In genomic region chr10:67050766-67051165, GRCm38 (mm10) we compare ENCODE assay signal across 18 mouse cellular contexts. TPM values are rescaled to one million over a fixed set of nuclear protein-coding genes. Genes with fewer than 3 reads are reported as not detected.
DNase-seq lines count a peak whose midpoint lies in the region; ATAC-seq and TF ChIP-seq lines count a peak whose summit lies in the region.
"Had no signal": no experiment of that assay in that cellular context is flagged by ENCODE, and none has a peak within 500 bp of the region (broad histone marks: within the 10 kb centered on the region; RNA-seq: fewer than 3 reads in every experiment).

No protein-coding gene starts in this region.

- no peak for TF ChIP-seq CTCF in layer of hippocampus, adult 2 months (conservative IDR thresholded peaks at IDR 0.05)
- TF ChIP-seq CTCF in stomach, postnatal 0 days (IDR thresholded peaks at IDR 0.05; ENCODE audit: low read depth), result no peak

- no peak for DNase-seq in layer of hippocampus, adult 2 months (ENCODE audit: low spot score in 2 of 2)
- DNase-seq in layer of hippocampus, postnatal 10 days (ENCODE audit: low spot score in 2 of 2), result no peak
- DNase-seq in stomach, postnatal 0 days (ENCODE audit: low spot score), result no peak
- DNase-seq: cerebellum, postnatal 14 days; liver, postnatal 0 days; lung, postnatal 14 days; right cerebral cortex, postnatal 14 days; thymus, postnatal 25 days had no signal

- H3K9me3 ChIP-seq in forebrain, embryonic 13.5 days (replicated peaks), result no peaks in the 10 kb centered on the region
- no peaks in the 10 kb centered on the region for H3K9me3 ChIP-seq in forebrain, embryonic 16.5 days (ENCODE audit: control insufficient read depth, low read length)
- H3K9me3 ChIP-seq in hindbrain, embryonic 15.5 days, result no peaks in the 10 kb centered on the region
- no peaks in the 10 kb centered on the region for H3K9me3 ChIP-seq in hindbrain, embryonic 12.5 days (replicated peaks)
- H3K9me3 ChIP-seq in stomach, postnatal 0 days (ENCODE audit: control insufficient read depth, low read length), result no peaks in the 10 kb centered on the region
- H3K9me3 ChIP-seq: neural tube, embryonic 13.5 days had no signal

- H3K27ac ChIP-seq in forebrain, embryonic 13.5 days, result no peak overlapping the region; the same call in 1 of the 2 replicates
- H3K27ac ChIP-seq in forebrain, embryonic 16.5 days (ENCODE audit: low read length), result no peak overlapping the region
- H3K27ac ChIP-seq in hindbrain, embryonic 15.5 days (replicated peaks), result peak overlapping the region; percentile 21; the same call in 1 of the 2 replicates
- H3K27ac ChIP-seq in hindbrain, embryonic 12.5 days, result no peak overlapping the region
- H3K27ac ChIP-seq in layer of hippocampus, adult 2 months, result peak overlapping the region; percentile 82
- peak overlapping the region; percentile 83 for H3K27ac ChIP-seq in brown adipose tissue, adult 24 weeks (replicated peaks; ENCODE audit: low read depth, low read length)
- H3K27ac ChIP-seq in stomach, postnatal 0 days (replicated peaks), result no peak overlapping the region
- H3K27ac ChIP-seq: neural tube, embryonic 13.5 days had no signal

- TF ChIP-seq EP300 in stomach, postnatal 0 days (optimal IDR thresholded peaks at IDR 0.05), result no peak

- H3K4me1 ChIP-seq in forebrain, embryonic 13.5 days, result peaks cover 35% of the 10 kb centered on the region
- H3K4me1 ChIP-seq in forebrain, embryonic 16.5 days (replicated peaks; ENCODE audit: control insufficient read depth, insufficient read depth, low read length), result peaks cover 21% of the 10 kb centered on the region
- peaks cover 19% of the 10 kb centered on the region for H3K4me1 ChIP-seq in hindbrain, embryonic 15.5 days (replicated peaks)
- peaks cover 14% of the 10 kb centered on the region for H3K4me1 ChIP-seq in hindbrain, embryonic 12.5 days
- H3K4me1 ChIP-seq in brown adipose tissue, adult 24 weeks (ENCODE audit: control insufficient read depth, insufficient read depth, insufficient read length, low read length), result peaks cover 47% of the 10 kb centered on the region
- peaks cover 5% of the 10 kb centered on the region; the same call in 1 of the 2 replicates for H3K4me1 ChIP-seq in stomach, postnatal 0 days (replicated peaks; ENCODE audit: control insufficient read depth, insufficient read depth)

- no peak overlapping the region for H3K4me2 ChIP-seq in forebrain, embryonic 13.5 days
- H3K4me2 ChIP-seq in forebrain, embryonic 16.5 days (ENCODE audit: low read length), result no peak overlapping the region
- no peak overlapping the region for H3K4me2 ChIP-seq in hindbrain, embryonic 15.5 days
- H3K4me2 ChIP-seq in hindbrain, embryonic 12.5 days (replicated peaks), result no peak overlapping the region
- no peak overlapping the region for H3K4me2 ChIP-seq in stomach, postnatal 0 days (replicated peaks; ENCODE audit: low read depth)
- H3K4me2 ChIP-seq: neural tube, embryonic 13.5 days had no signal

- no peaks in the 10 kb centered on the region for H3K36me3 ChIP-seq in forebrain, embryonic 13.5 days (ENCODE audit: poor library complexity, severe bottlenecking)
- H3K36me3 ChIP-seq in forebrain, embryonic 16.5 days (ENCODE audit: control insufficient read depth, insufficient read depth), result no peaks in the 10 kb centered on the region
- no peaks in the 10 kb centered on the region for H3K36me3 ChIP-seq in hindbrain, embryonic 15.5 days
- no peaks in the 10 kb centered on the region for H3K36me3 ChIP-seq in hindbrain, embryonic 12.5 days
- no peaks in the 10 kb centered on the region for H3K36me3 ChIP-seq in stomach, postnatal 0 days (ENCODE audit: control insufficient read depth, insufficient read depth, low read length)
- H3K36me3 ChIP-seq: neural tube, embryonic 13.5 days had no signal

- ATAC-seq in forebrain, embryonic 13.5 days, result no peak
- no peak for ATAC-seq in forebrain, embryonic 16.5 days
- ATAC-seq in hindbrain, embryonic 15.5 days (ENCODE audit: low FRiP score, low read depth), result no peak
- ATAC-seq in hindbrain, embryonic 12.5 days (ENCODE audit: low FRiP score), result no peak
- no peak for ATAC-seq in stomach, postnatal 0 days (ENCODE audit: low FRiP score, low TSS enrichment)
- ATAC-seq: CD4-positive, CD25-positive, alpha-beta regulatory T cell, adult 4 months; forebrain, embryonic 14.5 days; intestine, postnatal 0 days; liver, postnatal 0 days had no signal

- no peak overlapping the region for H3K4me3 ChIP-seq in forebrain, embryonic 13.5 days
- H3K4me3 ChIP-seq in forebrain, embryonic 16.5 days (replicated peaks; ENCODE audit: low read length), result no peak overlapping the region
- H3K4me3 ChIP-seq in hindbrain, embryonic 15.5 days, result no peak overlapping the region
- no peak overlapping the region for H3K4me3 ChIP-seq in hindbrain, embryonic 12.5 days
- no peak overlapping the region for H3K4me3 ChIP-seq in layer of hippocampus, adult 2 months
- H3K4me3 ChIP-seq in brown adipose tissue, adult 24 weeks (ENCODE audit: insufficient read depth, low read depth, low read length), result no peak overlapping the region
- H3K4me3 ChIP-seq in stomach, postnatal 0 days (ENCODE audit: low read depth, low read length), result no peak overlapping the region
- H3K4me3 ChIP-seq: neural tube, embryonic 13.5 days had no signal

- 78% methylated on average over 7 of the region's 7 CpGs for WGBS in forebrain, embryonic 13.5 days
- WGBS in forebrain, embryonic 16.5 days, result 69% methylated on average over 6 of the region's 7 CpGs
- 50% methylated on average over 7 of the region's 7 CpGs for WGBS in hindbrain, embryonic 15.5 days
- 67% methylated on average over 7 of the region's 7 CpGs for WGBS in hindbrain, embryonic 12.5 days
- WGBS in stomach, postnatal 0 days, result 76% methylated on average over 6 of the region's 7 CpGs

- H3K9ac ChIP-seq in forebrain, embryonic 13.5 days, result peak overlapping the region; percentile 26; the same call in 1 of the 2 replicates
- no peak overlapping the region for H3K9ac ChIP-seq in forebrain, embryonic 16.5 days (replicated peaks; ENCODE audit: low read depth, low read length)
- no peak overlapping the region for H3K9ac ChIP-seq in hindbrain, embryonic 15.5 days
- H3K9ac ChIP-seq in hindbrain, embryonic 12.5 days, result no peak overlapping the region
- no peak overlapping the region for H3K9ac ChIP-seq in stomach, postnatal 0 days (ENCODE audit: low read length)
- H3K9ac ChIP-seq: liver, postnatal 0 days; neural tube, embryonic 13.5 days had no signal

- H3K27me3 ChIP-seq in forebrain, embryonic 13.5 days, result no peaks in the 10 kb centered on the region
- no peaks in the 10 kb centered on the region for H3K27me3 ChIP-seq in forebrain, embryonic 16.5 days (replicated peaks; ENCODE audit: control insufficient read depth, insufficient read depth, low read length)
- no peaks in the 10 kb centered on the region for H3K27me3 ChIP-seq in hindbrain, embryonic 15.5 days
- H3K27me3 ChIP-seq in hindbrain, embryonic 12.5 days, result no peaks in the 10 kb centered on the region
- no peaks in the 10 kb centered on the region for H3K27me3 ChIP-seq in stomach, postnatal 0 days (ENCODE audit: control insufficient read depth, insufficient read depth, low read length)
- H3K27me3 ChIP-seq: neural tube, embryonic 13.5 days had no signal

RNA-seq across cellular contexts. Expression of gene Jmjd1c, which starts 45.2 kb away (rescaled TPM):
- 42.5 and 49.6 TPM in 2 replicates for polyA plus RNA-seq in forebrain, embryonic 13.5 days (2015; fragmentation: Nextera tagmentation; extraction: Ambion mirVana)
- polyA plus RNA-seq in forebrain, embryonic 16.5 days (2015; fragmentation: Nextera tagmentation; extraction: Ambion mirVana), result 51.8 and 55.2 TPM in 2 replicates
- 51.0 and 53.9 TPM in 2 replicates for polyA plus RNA-seq in hindbrain, embryonic 15.5 days (2015; fragmentation: Nextera tagmentation; extraction: Ambion mirVana)
- polyA plus RNA-seq in hindbrain, embryonic 12.5 days (2016; fragmentation: Nextera tagmentation; extraction: Ambion mirVana), result 60.1 and 65.1 TPM in 2 replicates
- 100 to 1,000 TPM; 106 to 111 TPM for total RNA-seq in layer of hippocampus, adult 2 months (2021)
- total RNA-seq in layer of hippocampus, postnatal 10 days (2021), result 100 to 1,000 TPM in 1 of 2 experiments, 10 to 100 TPM in 1; 99.4 to 116 TPM
- polyA plus RNA-seq in brown adipose tissue, adult 24 weeks (2012; ENCODE audit: insufficient read depth, insufficient read length, missing spikeins), result 8.4 and 12.7 TPM in 2 replicates
- polyA plus RNA-seq in stomach, postnatal 0 days (2015; fragmentation: Nextera tagmentation; extraction: Ambion mirVana), result 28.8 and 30.7 TPM in 2 replicates

RNA-seq across cellular contexts. Expression of gene Reep3, which starts 46.0 kb away (rescaled TPM):
- 42.2 and 43.0 TPM in 2 replicates for polyA plus RNA-seq in forebrain, embryonic 13.5 days (2015; fragmentation: Nextera tagmentation; extraction: Ambion mirVana)
- polyA plus RNA-seq in forebrain, embryonic 16.5 days (2015; fragmentation: Nextera tagmentation; extraction: Ambion mirVana), result 34.9 and 39.3 TPM in 2 replicates
- 32.8 and 36.2 TPM in 2 replicates for polyA plus RNA-seq in hindbrain, embryonic 15.5 days (2015; fragmentation: Nextera tagmentation; extraction: Ambion mirVana)
- polyA plus RNA-seq in hindbrain, embryonic 12.5 days (2016; fragmentation: Nextera tagmentation; extraction: Ambion mirVana), result 53.3 and 54.0 TPM in 2 replicates
- total RNA-seq in layer of hippocampus, adult 2 months (2021), result 10 to 100 TPM; 18.3 to 21.9 TPM
- 10 to 100 TPM; 31.6 to 33.9 TPM for total RNA-seq in layer of hippocampus, postnatal 10 days (2021)
- 32.0 and 42.6 TPM in 2 replicates for polyA plus RNA-seq in brown adipose tissue, adult 24 weeks (2012; ENCODE audit: insufficient read depth, insufficient read length, missing spikeins)
- 38.2 and 38.6 TPM in 2 replicates for polyA plus RNA-seq in stomach, postnatal 0 days (2015; fragmentation: Nextera tagmentation; extraction: Ambion mirVana)
- total RNA-seq: MEL had no signal

Comparison
In these comparisons a context has a peak if more than half of its experiments do, and no peak if none do; other contexts are left out.
1. H3K27ac ChIP-seq: peak in hindbrain, embryonic 15.5 days (single experiment), layer of hippocampus, adult 2 months (single experiment) and brown adipose tissue, adult 24 weeks (single experiment); none in forebrain, embryonic 13.5 days (single experiment), forebrain, embryonic 16.5 days (single experiment), hindbrain, embryonic 12.5 days (single experiment) and stomach, postnatal 0 days (single experiment).